Mouse (Mus musculus) liver, embryonic 15.5 days (tissue): ENCODE measurements around the gene Hhat. TPM values are rescaled to one million over a fixed set of nuclear protein-coding genes. Genes with fewer than 3 reads are reported as not detected.

Experiments
- ATAC-seq: fragments of 200-750 bp; cut with Nextera tagmentation; 2 replicates; pipeline ENCODE4 v1.8.0; 2017; ENCODE audit warnings: moderate number of reproducible peaks, mild to moderate bottlenecking, moderate library complexity; ENCODE audit not compliant: insufficient read depth
- H3K27ac ChIP-seq: fragments of 300-500 bp; sonication (generic); replicated peaks from 2 replicates; pipeline ENCODE4 v1.5.1; 2015; ENCODE audit warnings: mild to moderate bottlenecking, inconsistent platforms
- H3K27me3 ChIP-seq: fragments of 300-500 bp; sonication (generic); 2 replicates; pipeline ENCODE4 v1.6.1; 2015; ENCODE audit warnings: mild to moderate bottlenecking, inconsistent platforms
- H3K36me3 ChIP-seq: fragments of 300-500 bp; sonication (generic); replicated peaks from 2 replicates; pipeline ENCODE4 v1.6.1; 2015; ENCODE audit warnings: moderate library complexity, mild to moderate bottlenecking, inconsistent platforms
- H3K4me1 ChIP-seq: fragments of 300-500 bp; sonication (generic); replicated peaks from 2 replicates; pipeline ENCODE4 v1.6.1; 2015; ENCODE audit warnings: inconsistent platforms
- H3K4me2 ChIP-seq: fragments of 300-500 bp; sonication (generic); 2 replicates; pipeline ENCODE4 v1.6.1; 2015; ENCODE audit warnings: moderate library complexity, mild to moderate bottlenecking, inconsistent platforms
- H3K4me3 ChIP-seq: fragments of 300-500 bp; sonication (generic); replicated peaks from 2 replicates; pipeline ENCODE4 v1.5.1; 2015; ENCODE audit warnings: mild to moderate bottlenecking, inconsistent platforms
- H3K9ac ChIP-seq: fragments of 300-500 bp; sonication (generic); 2 replicates; pipeline ENCODE4 v1.6.1; 2015; ENCODE audit warnings: moderate library complexity, mild to moderate bottlenecking, inconsistent platforms
- H3K9me3 ChIP-seq: fragments of 300-500 bp; sonication (generic); replicated peaks from 2 replicates; pipeline ENCODE4 v1.6.1; 2016; ENCODE audit warnings: inconsistent platforms
- WGBS: fragments of 180-500 bp; shearing (Covaris S2); methylation state at CpG from one replicate; pipeline ENCODE4 v1.1.7; 2015; ENCODE audit warnings: mixed read lengths; ENCODE audit not compliant: insufficient replicate concordance; 5-methylcytosine and 5-hydroxymethylcytosine counted together
- polyA plus RNA-seq: library from polyadenylated mRNA; unstranded; fragments of >200 nt; fragmentation: Nextera tagmentation; extraction: Ambion mirVana; gene quantifications from 2 replicates; pipeline ENCODE4 v1.2.1, GENCODE M21; 2015

Hhat gene
- polyA plus RNA-seq, 1 experiment from 2014 or later = 1.1 TPM

DNA sequence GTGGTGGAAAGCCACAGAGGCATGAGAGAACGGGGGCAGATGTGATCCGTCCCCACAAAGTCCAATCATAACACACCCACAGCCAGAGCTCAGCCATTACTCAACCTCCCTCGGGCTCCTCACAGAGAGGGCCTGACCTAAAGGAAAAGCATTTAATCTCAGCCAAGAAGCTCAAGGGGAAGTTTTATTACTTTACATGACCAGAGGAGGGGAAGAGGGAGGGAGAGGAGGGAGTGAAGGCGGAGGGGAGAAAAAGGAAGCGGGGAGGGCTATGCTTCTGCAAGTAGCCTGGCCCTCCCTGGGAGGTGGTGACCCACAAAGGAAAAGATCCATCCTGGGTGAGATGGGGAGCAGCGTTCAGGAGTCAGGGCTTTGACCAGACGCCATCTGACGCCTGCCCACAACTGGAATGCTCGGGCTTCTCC, 35.0 kb downstream of the Hhat start:
- ATAC-seq = no peak
- no peaks in the 10 kb centered on the region for H3K9me3 ChIP-seq
- no peak overlapping the region for H3K4me2 ChIP-seq
- H3K27me3 ChIP-seq = no peaks in the 10 kb centered on the region
- H3K27ac ChIP-seq = no peak overlapping the region
- H3K9ac ChIP-seq = no peak overlapping the region
- WGBS = 46% methylated on average over 9 of the region's 9 CpGs
- H3K36me3 ChIP-seq = no peaks in the 10 kb centered on the region
- H3K4me1 ChIP-seq = no peaks in the 10 kb centered on the region
- H3K4me3 ChIP-seq = no peak overlapping the region

DNA sequence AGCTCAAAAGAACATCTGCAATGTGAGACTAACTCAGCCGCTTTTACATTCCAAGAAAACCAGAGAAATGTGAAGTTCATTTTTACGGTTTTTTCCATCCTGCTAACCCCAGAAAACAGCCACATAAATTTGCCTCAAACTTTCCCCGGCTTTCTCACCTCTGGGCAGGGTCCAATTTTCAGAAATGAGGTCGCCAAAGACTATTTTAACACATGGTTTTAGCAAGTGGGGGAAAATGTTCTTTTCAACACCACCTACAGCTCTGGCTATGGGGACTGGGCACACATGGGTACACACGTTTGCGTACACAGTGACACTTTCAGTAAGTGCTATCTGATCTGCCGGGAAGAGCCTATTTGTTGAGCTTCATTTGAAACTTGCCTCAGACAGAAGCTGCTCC, 40.5 kb downstream of the Hhat start:
- Histone ChIP-seq H3K4me1 (no peaks in the 10 kb centered on the region), H3K27ac (no peak overlapping the region), H3K9ac (no peak overlapping the region), H3K9me3 (no peaks in the 10 kb centered on the region), H3K36me3 (no peaks in the 10 kb centered on the region), H3K4me3 (no peak overlapping the region), H3K4me2 (no peak overlapping the region), H3K27me3 (no peaks in the 10 kb centered on the region)
- 60% methylated on average over 7 of the region's 7 CpGs for WGBS
- no peak for ATAC-seq

DNA sequence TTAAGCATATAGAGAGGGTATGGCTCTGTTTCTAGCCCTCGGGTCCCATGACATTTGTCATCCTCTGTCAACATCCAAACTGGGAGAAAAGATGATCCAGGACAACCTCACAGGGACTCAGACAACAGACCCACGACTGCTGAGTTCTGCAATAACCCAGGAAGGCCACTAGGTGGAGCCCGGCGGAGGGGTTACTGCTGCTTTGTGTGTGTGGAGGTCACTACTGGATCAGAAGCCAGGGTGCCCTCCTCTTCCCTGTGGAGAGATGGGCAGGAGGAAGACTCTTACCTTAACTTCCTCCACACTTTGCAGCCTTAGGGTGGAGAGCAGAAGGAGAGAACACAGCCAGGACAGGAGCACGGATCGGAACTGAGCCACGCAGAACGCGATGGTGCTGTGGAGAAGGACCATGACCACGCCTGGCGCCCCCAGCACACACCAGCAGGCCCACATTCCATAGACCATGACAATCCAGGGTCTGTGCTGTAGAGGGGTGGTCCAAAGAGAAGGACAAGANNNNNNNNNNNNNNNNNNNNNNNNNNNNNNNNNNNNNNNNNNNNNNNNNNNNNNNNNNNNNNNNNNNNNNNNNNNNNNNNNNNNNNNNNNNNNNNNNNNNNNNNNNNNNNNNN, 43.9 kb downstream of the Hhat start:
- Histone ChIP-seq H3K9ac (no peak overlapping the region), H3K27me3 (no peaks in the 10 kb centered on the region), H3K27ac (no peak overlapping the region), H3K4me1 (no peaks in the 10 kb centered on the region), H3K36me3 (no peaks in the 10 kb centered on the region), H3K9me3 (no peaks in the 10 kb centered on the region), H3K4me3 (no peak overlapping the region), H3K4me2 (no peak overlapping the region)
- no peak; the same call in 1 of the 2 replicates for ATAC-seq
- 48% methylated on average over 11 of the region's 11 CpGs for WGBS

DNA sequence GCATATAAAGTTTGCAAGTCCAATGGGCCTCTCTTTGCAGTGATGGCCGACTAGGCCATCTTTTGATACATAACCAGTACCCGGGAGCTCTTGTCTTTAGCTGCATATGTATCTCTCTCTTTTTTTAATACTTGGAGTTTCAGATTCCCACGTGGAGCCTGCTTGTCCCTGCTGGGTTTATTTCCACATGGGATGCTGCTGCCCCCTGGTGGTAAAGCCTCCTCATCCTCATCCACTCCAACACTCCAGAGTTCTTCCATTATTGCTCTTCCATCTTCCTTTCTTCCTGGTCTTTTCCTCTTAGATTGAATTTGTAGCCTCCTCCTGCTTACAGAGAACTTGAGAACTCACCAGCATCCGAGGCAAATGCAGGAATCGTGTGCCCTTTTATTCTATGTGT, 48.9 kb downstream of the Hhat start:
- no peaks in the 10 kb centered on the region for H3K27me3 ChIP-seq
- no peak overlapping the region for H3K4me3 ChIP-seq
- ATAC-seq = no peak
- no peak overlapping the region for H3K27ac ChIP-seq
- H3K4me2 ChIP-seq = no peak overlapping the region
- no peak overlapping the region for H3K9ac ChIP-seq
- H3K9me3 ChIP-seq = no peaks in the 10 kb centered on the region
- 15% methylated on average over 5 of the region's 5 CpGs for WGBS
- H3K36me3 ChIP-seq = no peaks in the 10 kb centered on the region
- H3K4me1 ChIP-seq = no peaks in the 10 kb centered on the region

- H3K9ac ChIP-seq = no peak overlapping the region
- H3K4me1 ChIP-seq = no peaks in the 10 kb centered on the region
- H3K27me3 ChIP-seq = no peaks in the 10 kb centered on the region
- H3K4me2 ChIP-seq = no peak overlapping the region
- ATAC-seq = no peak
- H3K36me3 ChIP-seq = no peaks in the 10 kb centered on the region
- H3K9me3 ChIP-seq = no peaks in the 10 kb centered on the region
- no peak overlapping the region for H3K4me3 ChIP-seq
- no peak overlapping the region for H3K27ac ChIP-seq
- WGBS = 65% methylated on average over 10 of the region's 10 CpGs
Measured at GRCm38 (mm10) chr1:192720156-192720555, 50.9 kb downstream of the Hhat start.

DNA sequence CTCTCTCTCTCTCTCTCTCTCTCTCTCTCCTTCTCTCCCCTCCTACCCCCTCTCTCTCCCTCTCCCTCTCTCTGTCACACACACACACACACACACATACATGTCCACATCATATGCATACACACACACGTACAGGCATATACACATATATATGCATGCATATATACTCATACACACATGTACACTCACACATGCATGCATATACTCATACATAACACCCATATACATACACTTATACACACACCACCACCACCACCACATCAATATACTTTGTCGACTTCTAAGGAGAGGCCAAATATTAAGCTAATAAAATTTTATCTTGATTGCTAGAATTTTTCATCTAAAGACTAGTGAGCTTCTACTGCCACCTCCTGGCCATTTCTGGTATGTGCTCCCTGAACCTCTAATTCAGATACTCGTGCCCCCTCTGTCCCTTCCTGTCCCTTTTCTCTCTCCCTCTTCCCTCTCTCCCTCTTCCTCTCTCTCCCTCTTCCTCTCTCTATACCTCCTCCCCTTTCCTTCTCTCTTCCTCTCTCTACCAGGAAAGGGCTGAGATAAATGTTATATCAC, 59.2 kb downstream of the Hhat start:
- no peaks in the 10 kb centered on the region for H3K4me1 ChIP-seq
- H3K27me3 ChIP-seq = no peaks in the 10 kb centered on the region
- ATAC-seq = no peak
- H3K9ac ChIP-seq = no peak overlapping the region
- no peak overlapping the region for H3K4me3 ChIP-seq
- H3K36me3 ChIP-seq = no peaks in the 10 kb centered on the region
- no peaks in the 10 kb centered on the region for H3K9me3 ChIP-seq
- no peak overlapping the region for H3K27ac ChIP-seq
- 21% methylated on average over 3 of the region's 3 CpGs for WGBS
- no peak overlapping the region for H3K4me2 ChIP-seq

GRCm38 (mm10) chr1:192700339-192701073, 70.5 kb downstream of the Hhat start:
- no peak overlapping the region for H3K4me3 ChIP-seq
- no peak for ATAC-seq
- H3K9ac ChIP-seq = no peak overlapping the region
- 55% methylated on average over 8 of the region's 8 CpGs for WGBS
- H3K9me3 ChIP-seq = no peaks in the 10 kb centered on the region
- no peak overlapping the region for H3K4me2 ChIP-seq
- H3K4me1 ChIP-seq = no peaks in the 10 kb centered on the region
- no peaks in the 10 kb centered on the region for H3K36me3 ChIP-seq
- H3K27ac ChIP-seq = no peak overlapping the region
- no peaks in the 10 kb centered on the region for H3K27me3 ChIP-seq

DNA sequence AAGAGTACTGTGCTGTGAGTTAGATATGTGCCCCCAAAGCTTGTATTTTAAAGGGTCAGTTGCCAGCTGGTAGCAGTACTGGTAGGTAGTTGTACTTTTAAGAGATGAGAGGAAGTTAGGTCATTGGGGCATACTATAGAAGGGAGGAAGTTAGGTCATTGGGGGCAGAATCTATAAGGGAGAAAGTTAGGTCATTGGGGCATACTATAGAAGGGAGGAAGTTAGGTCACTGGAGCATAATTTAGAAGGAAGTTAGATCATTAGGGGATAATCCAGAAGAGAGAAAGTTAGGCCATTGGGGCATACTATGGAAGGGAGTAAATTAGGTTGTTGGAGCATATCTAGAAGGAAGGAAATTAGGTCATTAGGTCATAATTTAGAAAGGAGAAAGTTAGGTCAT, 71.9 kb downstream of the Hhat start:
- Histone ChIP-seq H3K4me1 (no peaks in the 10 kb centered on the region), H3K9me3 (no peaks in the 10 kb centered on the region), H3K4me2 (no peak overlapping the region), H3K4me3 (no peak overlapping the region), H3K9ac (no peak overlapping the region), H3K27me3 (no peaks in the 10 kb centered on the region), H3K27ac (no peak overlapping the region), H3K36me3 (no peaks in the 10 kb centered on the region)
- ATAC-seq = no peak

GRCm38 (mm10) chr1:192696371-192696863, 74.6 kb downstream of the Hhat start:
- no peaks in the 10 kb centered on the region for H3K4me1 ChIP-seq
- no peaks in the 10 kb centered on the region for H3K36me3 ChIP-seq
- WGBS = 45% methylated on average over 1 of the region's 1 CpGs
- H3K4me3 ChIP-seq = no peak overlapping the region
- no peak overlapping the region for H3K4me2 ChIP-seq
- no peak for ATAC-seq
- no peak overlapping the region for H3K27ac ChIP-seq
- no peaks in the 10 kb centered on the region for H3K9me3 ChIP-seq
- H3K9ac ChIP-seq = no peak overlapping the region
- no peaks in the 10 kb centered on the region for H3K27me3 ChIP-seq

- Histone ChIP-seq H3K36me3 (no peaks in the 10 kb centered on the region), H3K27ac (no peak overlapping the region), H3K4me1 (no peaks in the 10 kb centered on the region), H3K9me3 (no peaks in the 10 kb centered on the region), H3K9ac (no peak overlapping the region), H3K4me2 (no peak overlapping the region), H3K27me3 (no peaks in the 10 kb centered on the region), H3K4me3 (no peak overlapping the region)
- WGBS = 80% methylated on average over 10 of the region's 10 CpGs
- no peak for ATAC-seq
Measured at GRCm38 (mm10) chr1:192693644-192694043, 77.4 kb downstream of the Hhat start.

DNA sequence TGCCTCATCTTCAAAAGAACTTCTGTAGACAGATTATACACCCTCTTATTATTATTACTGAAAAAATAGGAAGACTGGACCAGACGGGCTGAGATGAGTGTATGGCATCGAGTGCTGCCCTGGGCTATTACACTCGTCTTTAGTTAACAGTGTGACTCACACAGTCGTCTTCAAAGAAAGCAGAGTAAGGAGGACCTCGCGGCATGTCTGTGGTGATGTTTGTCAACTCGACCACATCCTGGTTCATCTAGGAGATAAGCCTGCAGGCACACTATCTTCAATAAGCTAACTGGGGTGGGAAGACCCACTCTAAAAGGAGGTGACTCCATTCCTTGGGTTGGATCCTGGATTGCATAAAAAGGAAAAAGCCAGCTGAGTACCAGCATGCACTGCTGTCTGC, 78.0 kb downstream of the Hhat start:
- no peak for ATAC-seq
- H3K36me3 ChIP-seq = no peaks in the 10 kb centered on the region
- H3K27ac ChIP-seq = no peak overlapping the region
- H3K9me3 ChIP-seq = no peaks in the 10 kb centered on the region
- 23% methylated on average over 7 of the region's 7 CpGs for WGBS
- H3K27me3 ChIP-seq = no peaks in the 10 kb centered on the region
- no peak overlapping the region for H3K4me2 ChIP-seq
- H3K4me1 ChIP-seq = no peaks in the 10 kb centered on the region
- H3K4me3 ChIP-seq = no peak overlapping the region
- no peak overlapping the region for H3K9ac ChIP-seq
